Mouse (Mus musculus) liver, embryonic 14.5 days (tissue): ENCODE data around the gene Mapkapk2.

Experiments used
- CTCF ChIP-seq: IDR thresholded peaks from 2 replicates; pipeline ENCODE4 v1.5.1; 2016; ENCODE audit warnings: antibody characterized with exemption, low read depth, control low read depth
- EP300 ChIP-seq: IDR thresholded peaks from 2 replicates; pipeline ENCODE4 v1.6.1; 2016; ENCODE audit warnings: antibody characterized with exemption, low read depth

DNA sequence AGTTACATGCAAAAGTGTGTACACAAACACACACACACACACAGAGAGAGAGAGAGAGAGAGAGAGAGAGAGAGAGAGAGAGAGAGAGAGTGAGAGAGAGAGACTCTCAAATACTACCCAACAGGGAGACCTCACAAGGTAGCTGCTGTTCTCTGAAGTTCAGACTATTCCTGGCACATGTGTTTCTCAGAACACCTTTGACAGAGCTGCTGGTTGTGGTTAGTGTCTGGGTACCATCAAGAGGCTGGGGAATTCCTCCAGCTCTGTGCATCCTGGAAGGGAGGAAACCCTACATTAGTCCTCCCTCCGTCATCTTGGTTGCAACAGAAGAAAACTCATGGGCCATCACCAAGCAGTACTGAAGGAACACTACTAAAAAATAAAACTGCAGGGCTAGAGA lies 16.9 kb downstream of the Mapkapk2 start:
- TF ChIP-seq CTCF = no peak
- no peak for TF ChIP-seq EP300
